Mouse (Mus musculus): ENCODE measurements around the gene Csrnp2. TPM values are rescaled to one million over a fixed set of nuclear protein-coding genes. Genes with fewer than 3 reads are reported as not detected.
A peak's percentile ranks its signal among the peaks of the same experiment; 100 is the strongest.
"Not testable (repeated sequence)": the region's sequence is repeated elsewhere in the genome, so short reads cannot be mapped to it uniquely, and the experiment has no call there.

The Csrnp2 gene
- total RNA-seq (2015; ENCODE audit: low replicate concordance) (0.21 TPM in 1 of 2 replicates, not detected in the other), total RNA-seq (2017; ENCODE audit: low replicate concordance) (0.51 and 0.98 TPM in 2 replicates)

- peak; percentile 82 for ATAC-seq (replicated peaks; ENCODE audit: low FRiP score, poor library complexity, severe bottlenecking)
These were observed at the start of gene Csrnp2 for GRCm38 (mm10) chr15:100495102-100495501. Gene Csrnp2 (minus strand): TSS chr15:100495488.

- not testable (repeated sequence) for ATAC-seq (replicated peaks; ENCODE audit: low FRiP score, poor library complexity, severe bottlenecking)
These were observed 48.4 kb upstream of the Csrnp2 start for GRCm38 (mm10) chr15:100543651-100544030.

DNA sequence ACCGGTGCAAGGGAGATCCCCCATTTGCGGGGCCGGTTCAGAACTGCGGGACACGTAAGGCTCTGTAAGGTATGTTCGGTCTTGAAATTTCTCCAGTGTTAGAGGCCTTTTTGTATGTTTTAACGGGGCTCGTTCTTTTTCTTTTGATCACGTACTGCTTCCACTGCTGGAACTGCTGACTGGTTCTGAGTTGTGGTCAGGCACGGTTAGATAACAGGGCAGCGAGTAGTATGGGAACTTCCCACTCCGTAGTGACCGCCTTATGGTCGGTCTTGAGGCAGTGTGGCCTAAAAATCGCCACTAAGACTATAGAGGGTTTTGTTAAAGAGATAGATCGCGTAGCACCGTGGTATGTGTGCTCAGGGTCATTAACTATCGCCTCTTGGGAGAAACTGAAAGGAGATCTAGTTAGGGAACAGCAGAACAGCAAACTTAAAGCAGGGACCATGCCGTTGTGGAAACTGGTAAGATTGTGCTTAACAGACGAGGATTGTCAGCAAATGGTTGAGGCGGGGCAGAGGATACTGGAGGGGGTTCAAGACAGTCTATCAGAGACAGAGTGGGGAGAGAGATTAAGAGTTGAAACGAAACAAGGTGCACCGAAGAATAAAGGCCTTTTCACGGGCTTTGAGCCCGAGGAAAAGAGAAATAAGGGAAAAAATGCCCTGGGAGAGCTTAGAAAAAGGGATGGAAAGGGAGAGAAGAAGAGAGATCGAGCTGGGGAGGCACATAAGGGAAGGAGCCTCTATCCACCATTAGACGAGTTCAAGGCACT is 47.8 kb upstream of the Csrnp2 start:
- not testable (repeated sequence) for ATAC-seq (replicated peaks; ENCODE audit: low FRiP score, poor library complexity, severe bottlenecking)

DNA sequence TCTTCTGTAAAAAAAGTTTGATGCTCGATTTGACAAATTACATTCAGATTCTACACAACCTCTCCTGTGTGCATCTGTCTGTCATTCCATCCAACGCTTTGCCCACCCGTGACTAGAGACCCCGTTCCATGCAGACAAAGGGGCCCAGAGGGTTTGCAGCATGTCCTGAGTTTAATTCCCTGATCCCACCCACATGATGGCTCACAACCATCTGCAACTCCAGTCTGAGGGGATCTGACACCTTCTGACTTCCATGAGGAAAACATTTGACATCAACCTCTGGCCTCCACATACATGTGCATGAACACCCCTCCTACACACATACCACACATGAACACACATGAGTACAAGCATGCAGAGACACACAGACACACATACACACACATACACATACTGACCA is 46.1 kb upstream of the Csrnp2 start:
- ATAC-seq (replicated peaks; ENCODE audit: low FRiP score, poor library complexity, severe bottlenecking), result no peak

DNA sequence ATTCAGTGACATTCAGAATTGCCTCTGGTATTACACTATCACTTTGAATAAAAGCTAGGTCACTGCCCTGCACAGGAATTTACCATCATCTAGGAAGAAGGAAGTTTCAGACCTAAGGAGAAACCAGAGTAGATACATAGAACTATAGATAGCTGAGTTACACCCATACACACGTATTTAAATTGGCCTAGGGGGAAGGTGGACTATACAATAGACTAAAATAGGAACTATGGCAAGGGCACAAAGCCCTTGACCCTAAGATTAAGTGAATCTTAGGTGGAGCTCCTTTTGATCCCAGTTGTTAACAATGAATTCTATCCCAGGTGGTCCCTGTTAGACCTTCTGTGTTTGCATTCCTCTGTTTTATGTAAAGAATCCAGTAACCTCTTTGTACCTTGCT is 45.7 kb upstream of the Csrnp2 start:
- not testable (repeated sequence) for ATAC-seq (replicated peaks; ENCODE audit: low FRiP score, poor library complexity, severe bottlenecking)

GRCm38 (mm10) chr15:100539411-100539810 is 44.1 kb upstream of the Csrnp2 start:
- no peak for ATAC-seq (replicated peaks; ENCODE audit: low FRiP score, poor library complexity, severe bottlenecking)

DNA sequence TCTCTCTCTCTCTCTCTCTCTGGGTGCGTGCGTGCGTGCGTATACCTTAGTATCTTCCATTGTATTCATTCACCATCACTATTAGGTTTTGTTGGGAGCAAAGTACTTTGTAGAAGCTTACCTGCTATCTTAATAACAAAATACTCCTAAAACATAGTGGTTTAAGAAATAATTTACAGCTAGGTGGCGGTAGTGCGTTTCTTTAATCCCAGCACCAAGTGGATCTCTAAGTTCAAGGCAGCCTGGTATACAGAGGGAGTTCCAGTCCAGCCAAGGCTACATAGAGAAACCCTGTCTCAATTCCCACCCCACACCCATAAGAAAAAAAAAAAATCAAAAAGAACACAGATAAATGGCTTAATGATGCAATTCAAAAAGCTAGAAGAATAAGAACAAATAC is 42.6 kb upstream of the Csrnp2 start:
- peak; percentile 75 for ATAC-seq (replicated peaks; ENCODE audit: low FRiP score, poor library complexity, severe bottlenecking)

- no peak for ATAC-seq (replicated peaks; ENCODE audit: low FRiP score, poor library complexity, severe bottlenecking)
These were observed 32.6 kb upstream of the Csrnp2 start for GRCm38 (mm10) chr15:100527900-100528299.

- ATAC-seq (replicated peaks; ENCODE audit: low FRiP score, poor library complexity, severe bottlenecking), result no peak
These were observed 30.1 kb upstream of the Csrnp2 start for GRCm38 (mm10) chr15:100525405-100525804.

DNA sequence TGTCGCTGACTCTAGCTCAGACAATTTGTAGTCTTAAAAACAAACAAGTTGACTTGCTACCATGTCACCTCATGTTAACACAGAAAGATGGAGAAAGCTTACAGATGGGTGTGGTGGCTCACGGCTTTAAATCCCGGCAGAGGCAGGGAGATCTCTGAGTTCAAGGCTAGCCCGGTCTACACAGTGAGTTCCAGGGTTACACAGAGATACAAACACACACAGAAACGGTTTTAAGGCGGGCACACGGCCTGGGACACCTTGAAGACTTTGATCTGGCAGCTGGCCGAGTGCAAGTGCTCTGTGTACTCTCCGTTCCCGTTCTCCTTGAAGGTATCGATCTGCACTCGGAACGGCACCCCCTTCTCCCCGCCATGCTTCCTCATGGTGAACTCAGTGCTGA is 25.0 kb upstream of the Csrnp2 start:
- no peak for ATAC-seq (replicated peaks; ENCODE audit: low FRiP score, poor library complexity, severe bottlenecking)

DNA sequence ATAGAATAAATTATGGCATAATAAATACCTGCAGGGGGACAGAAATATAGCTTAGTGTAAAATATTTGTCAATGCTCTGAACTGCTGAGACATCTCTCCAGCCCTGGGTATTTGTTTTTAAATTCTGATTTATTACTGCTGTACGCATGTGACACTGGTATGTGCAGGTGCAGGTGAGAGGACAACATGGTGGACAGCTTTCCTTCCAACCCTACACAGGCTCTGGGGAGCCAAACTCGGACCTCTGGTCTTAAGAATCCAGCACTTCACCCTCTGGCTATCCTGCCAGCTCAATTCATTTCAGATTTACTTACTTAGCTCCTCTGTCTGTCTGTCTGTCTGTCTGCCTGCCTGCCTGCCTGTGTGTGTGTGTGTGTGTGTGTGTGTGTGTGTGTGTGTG is 19.8 kb upstream of the Csrnp2 start:
- ATAC-seq (replicated peaks; ENCODE audit: low FRiP score, poor library complexity, severe bottlenecking), result no peak

- ATAC-seq (replicated peaks; ENCODE audit: low FRiP score, poor library complexity, severe bottlenecking), result no peak
These were observed 18.1 kb upstream of the Csrnp2 start for GRCm38 (mm10) chr15:100513387-100513786.

DNA sequence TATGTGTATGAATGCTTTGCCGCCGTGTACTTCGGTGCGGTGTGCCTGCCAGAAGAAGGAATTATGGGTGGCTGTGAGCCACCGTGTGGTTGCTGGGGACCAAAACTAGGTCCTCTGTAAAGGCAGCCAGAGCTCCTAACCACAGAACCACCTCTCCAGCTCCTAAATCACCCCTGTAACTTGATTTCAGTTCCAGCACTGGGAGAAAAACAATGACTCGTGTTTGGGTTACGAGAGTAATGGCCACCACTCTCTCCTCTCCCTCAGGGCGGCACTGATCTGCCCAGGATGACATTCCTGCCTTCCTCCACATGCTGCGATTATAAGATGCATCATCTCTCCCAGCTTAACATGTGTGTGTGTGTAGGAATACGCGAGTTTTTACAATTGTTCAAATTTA is 14.8 kb upstream of the Csrnp2 start:
- ATAC-seq (replicated peaks; ENCODE audit: low FRiP score, poor library complexity, severe bottlenecking), result no peak

GRCm38 (mm10) chr15:100508454-100509167 is 13.3 kb upstream of the Csrnp2 start:
- ATAC-seq (replicated peaks; ENCODE audit: low FRiP score, poor library complexity, severe bottlenecking), result no peak

DNA sequence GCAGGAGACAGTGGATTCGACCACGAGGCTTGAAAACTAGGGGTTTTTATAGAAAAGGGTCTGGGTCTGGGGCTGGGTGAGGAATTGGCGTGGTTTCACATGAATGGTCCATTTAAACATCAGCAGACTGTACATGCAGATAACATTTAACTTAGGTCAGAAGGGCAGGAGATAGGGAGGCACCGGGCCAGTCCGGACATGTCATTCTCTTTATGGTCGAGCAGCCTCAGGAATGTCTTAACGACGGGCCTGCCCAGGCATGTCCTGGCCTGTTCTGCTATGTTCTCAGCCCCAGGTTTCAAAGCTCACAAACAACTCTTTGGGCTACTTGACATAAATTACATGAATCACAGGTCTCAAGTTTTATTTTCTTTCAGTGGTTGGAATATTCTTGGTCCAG is 4.2 kb upstream of the Csrnp2 start:
- ATAC-seq (replicated peaks; ENCODE audit: low FRiP score, poor library complexity, severe bottlenecking), result not testable (repeated sequence)

DNA sequence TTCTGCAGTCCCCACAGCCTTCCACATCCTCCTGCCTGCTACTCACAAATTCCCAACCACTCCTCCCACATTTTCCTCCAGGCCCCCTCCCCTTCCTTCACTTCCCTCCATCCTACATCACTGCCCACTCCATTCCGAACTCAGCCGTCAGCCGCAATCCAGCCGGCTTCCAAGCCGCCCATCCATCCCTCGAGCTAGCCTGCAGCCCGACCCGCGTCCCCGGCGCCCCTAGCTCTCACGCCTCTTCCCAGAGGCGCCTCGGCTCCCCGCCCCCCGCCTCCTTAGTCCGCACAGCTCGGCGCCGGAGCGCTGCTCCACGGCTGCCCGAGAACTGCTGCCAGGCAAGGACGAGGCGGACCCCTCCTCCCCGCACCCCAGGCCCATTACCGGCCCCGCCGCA is 641 bp downstream of the Csrnp2 start:
- no peak for ATAC-seq (replicated peaks; ENCODE audit: low FRiP score, poor library complexity, severe bottlenecking)

DNA sequence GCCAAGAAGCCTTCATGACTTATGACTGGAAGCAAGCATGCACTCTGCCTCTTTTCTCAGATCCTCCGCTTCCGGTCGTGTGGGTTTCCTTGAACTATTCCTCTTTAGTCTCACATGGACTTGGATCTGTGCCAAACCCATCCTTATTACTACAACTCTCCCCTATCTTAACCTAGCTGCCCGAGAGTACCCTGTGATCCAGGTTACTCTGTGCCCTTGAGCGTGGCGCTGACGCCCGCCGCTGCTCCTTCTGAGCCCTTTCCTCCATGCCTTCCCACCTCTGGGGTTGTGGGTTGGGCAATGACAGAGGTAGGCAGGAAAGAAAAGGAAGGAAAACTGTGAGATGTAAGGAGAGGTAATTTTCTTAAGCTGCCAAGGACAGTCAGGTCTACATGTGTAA is 3.3 kb downstream of the Csrnp2 start:
- no peak for ATAC-seq (replicated peaks; ENCODE audit: low FRiP score, poor library complexity, severe bottlenecking)

- no peak for ATAC-seq (replicated peaks; ENCODE audit: low FRiP score, poor library complexity, severe bottlenecking)
These were observed 6.0 kb downstream of the Csrnp2 start for GRCm38 (mm10) chr15:100489263-100489662.

DNA sequence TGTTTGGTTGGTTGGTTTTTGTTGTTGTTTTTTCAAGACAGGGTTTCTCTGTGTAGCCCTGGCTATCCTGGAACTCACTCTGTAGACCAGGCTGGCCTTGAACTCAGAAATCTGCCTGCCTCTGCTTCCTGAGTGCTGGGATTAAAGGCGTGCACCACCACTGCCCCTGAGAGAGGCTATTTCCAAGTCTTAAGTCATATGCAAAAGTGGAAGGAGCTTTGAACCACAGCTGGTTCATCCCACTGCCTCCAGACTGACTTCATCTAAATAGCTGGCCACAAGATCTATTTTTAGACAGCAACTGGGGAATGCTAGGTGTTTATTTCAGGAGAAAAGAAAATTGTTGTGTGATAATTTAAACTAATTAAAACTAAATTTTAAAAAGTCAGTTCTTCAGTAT is 7.0 kb downstream of the Csrnp2 start:
- not testable (repeated sequence) for ATAC-seq (replicated peaks; ENCODE audit: low FRiP score, poor library complexity, severe bottlenecking)

- ATAC-seq (replicated peaks; ENCODE audit: low FRiP score, poor library complexity, severe bottlenecking), result peak; percentile 53; the same call in 1 of the 2 replicates
These were observed 8.2 kb downstream of the Csrnp2 start for GRCm38 (mm10) chr15:100487050-100487449.

DNA sequence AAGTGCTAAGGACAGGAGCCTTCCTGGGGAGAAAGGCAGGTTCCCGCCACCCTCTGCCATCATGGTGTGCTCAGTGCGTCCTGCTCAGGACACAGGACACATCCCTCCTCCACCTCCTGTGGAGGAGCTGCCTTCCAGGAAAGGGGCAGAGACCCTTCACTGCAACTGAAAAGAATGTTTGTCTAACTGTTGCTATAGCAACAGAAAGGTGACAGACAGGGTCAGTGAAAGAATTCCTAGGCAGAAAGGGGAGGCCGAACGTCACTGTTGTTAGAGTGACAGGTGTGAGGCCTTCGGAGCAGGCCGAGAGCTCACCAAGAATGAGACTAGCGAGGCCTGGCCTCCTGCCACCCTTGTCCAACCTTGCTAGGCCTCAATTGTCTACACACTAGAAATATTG is 8.8 kb downstream of the Csrnp2 start:
- no peak for ATAC-seq (replicated peaks; ENCODE audit: low FRiP score, poor library complexity, severe bottlenecking)
